Mouse (Mus musculus): ENCODE measurements around the gene Socs2. TPM values are rescaled to one million over a fixed set of nuclear protein-coding genes. Genes with fewer than 3 reads are reported as not detected.

Socs2 gene
- polyA plus RNA-seq, 1 experiment from 2014 or later: 82.8 TPM

DNA sequence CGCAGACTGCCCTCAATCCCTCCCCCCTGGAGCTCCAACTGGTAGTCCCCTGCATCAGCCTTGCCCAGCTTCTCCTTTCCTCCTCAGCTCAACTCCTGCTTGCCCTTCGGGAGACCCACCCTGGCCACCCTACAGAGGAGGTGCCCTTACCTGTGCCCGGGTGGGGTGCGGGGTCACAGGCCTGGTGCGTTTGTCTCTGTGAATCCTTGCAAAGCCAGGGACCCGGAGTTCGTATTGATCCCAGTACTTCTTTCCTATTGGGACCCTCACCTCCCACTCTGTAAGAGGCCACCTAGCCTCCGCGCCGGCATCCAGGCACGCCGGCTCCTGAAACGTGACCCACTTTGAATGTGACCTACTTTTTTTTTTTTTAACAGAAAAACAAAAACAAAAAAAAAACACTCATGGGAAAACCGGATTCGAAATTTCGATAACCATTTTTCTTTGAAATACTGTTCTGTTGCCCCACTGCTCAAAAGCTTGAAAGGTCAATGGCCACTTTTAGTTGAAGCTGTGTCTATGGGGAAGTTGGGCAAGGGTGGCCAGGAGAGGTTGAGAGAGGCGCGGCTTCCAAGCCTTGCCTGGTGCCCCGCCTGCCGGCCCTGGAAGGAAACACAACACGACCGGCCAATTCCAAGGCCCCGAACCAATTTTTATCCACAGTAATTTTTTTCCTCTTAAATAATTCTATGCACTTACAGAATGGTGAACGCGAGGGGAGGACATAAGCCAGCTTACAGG lies 686 bp upstream of the Socs2 start:
- no peaks in the 10 kb centered on the region for H3K36me3 ChIP-seq
- peak overlapping the region; percentile 68 for H3K4me3 ChIP-seq
- 0 out of 2 replicates have a peak, but pooled peaks cover 11% of the 10 kb centered on the region for H3K27me3 ChIP-seq
- peak overlapping the region; percentile 96 for H3K4me2 ChIP-seq (replicated peaks)
- peaks cover 14% of the 10 kb centered on the region for H3K4me1 ChIP-seq
- under 1% methylated on average over 25 of the region's 25 CpGs for WGBS
- H3K27ac ChIP-seq: peak overlapping the region; percentile 76; the same call in 1 of the 2 replicates
- H3K9me3 ChIP-seq (replicated peaks): no peaks in the 10 kb centered on the region
- H3K9ac ChIP-seq: peak overlapping the region; percentile 83
- ATAC-seq (ENCODE audit: low FRiP score): no peak; the same call in 1 of the 2 replicates

DNA sequence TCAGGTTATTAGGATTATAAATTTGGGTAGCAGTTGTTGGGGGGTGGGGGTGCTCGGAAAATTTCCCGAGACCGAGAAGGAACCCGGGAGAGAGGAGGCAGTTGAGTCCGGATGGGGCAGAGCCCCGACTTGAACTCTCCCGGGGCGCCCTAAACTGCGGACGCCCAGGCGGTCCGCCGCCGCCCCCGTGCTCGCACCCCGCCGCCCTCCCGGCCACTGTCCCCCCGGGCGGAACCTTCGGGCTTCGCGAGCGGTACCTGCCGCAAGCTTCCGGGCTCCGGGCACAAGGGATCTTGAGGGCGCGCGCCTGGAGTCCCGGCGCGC lies 657 bp downstream of the Socs2 start:
- Histone ChIP-seq H3K4me2 (replicated peaks) (peak overlapping the region; percentile 96), H3K9ac (peak overlapping the region; percentile 83), H3K27me3 (0 out of 2 replicates have a peak, but pooled peaks cover 11% of the 10 kb centered on the region), H3K36me3 (no peaks in the 10 kb centered on the region), H3K4me3 (peak overlapping the region; percentile 68), H3K9me3 (replicated peaks) (no peaks in the 10 kb centered on the region), H3K4me1 (peaks cover 14% of the 10 kb centered on the region), H3K27ac (peak overlapping the region; percentile 90)
- WGBS: 1% methylated on average over 34 of the region's 34 CpGs
- peak; percentile 27; the same call in 1 of the 2 replicates for ATAC-seq (ENCODE audit: low FRiP score)

DNA sequence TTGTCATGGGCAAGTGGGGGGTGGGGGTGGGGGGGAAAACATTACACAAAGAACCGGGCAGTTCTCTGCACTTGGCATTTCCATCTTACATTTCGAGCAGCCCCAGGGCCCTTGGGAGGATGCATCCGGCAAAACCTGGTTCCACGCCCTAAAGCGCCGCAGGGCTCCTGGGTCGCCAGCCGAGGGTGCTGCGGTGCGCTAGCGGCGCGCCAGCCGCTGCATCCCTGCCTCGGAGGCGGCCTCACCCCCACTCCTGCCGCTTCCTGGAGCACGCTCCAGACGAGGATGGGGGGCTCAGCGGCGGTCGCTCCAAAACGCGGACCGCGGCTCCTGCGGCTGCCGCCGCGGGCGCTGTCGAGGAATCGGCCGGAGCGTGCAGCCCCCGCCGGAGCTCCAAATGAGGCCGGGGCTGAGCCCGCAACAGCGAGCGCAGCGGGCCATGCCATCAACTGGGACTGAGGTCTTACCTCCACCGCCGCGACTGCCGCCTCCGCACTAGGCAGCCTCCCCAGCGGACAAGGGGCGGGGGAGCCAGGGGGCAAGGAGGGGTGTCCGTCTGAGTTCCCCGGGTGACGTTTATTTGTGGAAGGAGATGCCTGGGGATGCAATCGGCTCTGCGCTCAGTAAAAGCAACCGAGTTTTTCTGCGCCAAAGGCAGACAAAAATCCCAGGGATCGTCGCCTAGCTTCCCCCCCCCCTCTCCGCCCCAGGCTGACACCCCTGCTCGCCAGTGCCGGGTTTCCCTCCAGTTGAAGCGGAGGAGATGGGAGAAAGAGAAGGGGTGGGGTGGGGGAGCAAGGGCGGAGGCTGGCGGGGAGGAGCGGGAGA lies 1.2 kb downstream of the Socs2 start:
- peak overlapping the region; percentile 68 for H3K4me3 ChIP-seq
- WGBS: under 1% methylated on average over 62 of the region's 65 CpGs
- H3K27ac ChIP-seq: peak overlapping the region; percentile 90
- H3K9me3 ChIP-seq (replicated peaks): no peaks in the 10 kb centered on the region
- H3K4me1 ChIP-seq: peaks cover 14% of the 10 kb centered on the region
- H3K36me3 ChIP-seq: no peaks in the 10 kb centered on the region
- H3K27me3 ChIP-seq: 0 out of 2 replicates have a peak, but pooled peaks cover 11% of the 10 kb centered on the region
- peak overlapping the region; percentile 83 for H3K9ac ChIP-seq
- peak overlapping the region; percentile 96 for H3K4me2 ChIP-seq (replicated peaks)
- peak; percentile 27 for ATAC-seq (ENCODE audit: low FRiP score)

DNA sequence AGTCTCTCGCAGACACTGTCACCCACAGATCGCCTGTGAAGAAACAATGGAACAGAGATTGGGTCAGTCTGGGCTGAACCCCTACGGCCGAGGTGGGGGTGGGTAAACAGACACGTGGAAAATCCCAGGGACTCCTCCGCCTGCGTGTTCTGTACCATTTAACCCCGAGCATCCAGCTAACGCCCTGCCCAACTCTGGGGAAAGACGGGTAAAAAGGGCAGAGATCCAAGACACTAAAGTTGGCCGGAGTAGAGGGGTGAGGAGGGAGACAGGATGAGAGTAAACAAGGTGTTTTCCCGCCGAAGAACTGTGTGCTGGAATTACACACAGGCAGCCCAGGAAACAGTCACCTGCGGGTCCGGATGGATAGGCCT lies 1.8 kb downstream of the Socs2 start:
- Histone ChIP-seq H3K4me1 (peaks cover 14% of the 10 kb centered on the region), H3K27ac (peak overlapping the region; percentile 90), H3K4me2 (replicated peaks) (peak overlapping the region; percentile 96), H3K4me3 (peak overlapping the region; percentile 68), H3K9ac (peak overlapping the region; percentile 83), H3K27me3 (peaks cover 8% of the 10 kb centered on the region; the same call in 1 of the 2 replicates), H3K9me3 (replicated peaks) (no peaks in the 10 kb centered on the region), H3K36me3 (no peaks in the 10 kb centered on the region)
- ATAC-seq (ENCODE audit: low FRiP score): peak; percentile 0; the same call in 1 of the 2 replicates
- WGBS: under 1% methylated on average over 15 of the region's 15 CpGs

DNA sequence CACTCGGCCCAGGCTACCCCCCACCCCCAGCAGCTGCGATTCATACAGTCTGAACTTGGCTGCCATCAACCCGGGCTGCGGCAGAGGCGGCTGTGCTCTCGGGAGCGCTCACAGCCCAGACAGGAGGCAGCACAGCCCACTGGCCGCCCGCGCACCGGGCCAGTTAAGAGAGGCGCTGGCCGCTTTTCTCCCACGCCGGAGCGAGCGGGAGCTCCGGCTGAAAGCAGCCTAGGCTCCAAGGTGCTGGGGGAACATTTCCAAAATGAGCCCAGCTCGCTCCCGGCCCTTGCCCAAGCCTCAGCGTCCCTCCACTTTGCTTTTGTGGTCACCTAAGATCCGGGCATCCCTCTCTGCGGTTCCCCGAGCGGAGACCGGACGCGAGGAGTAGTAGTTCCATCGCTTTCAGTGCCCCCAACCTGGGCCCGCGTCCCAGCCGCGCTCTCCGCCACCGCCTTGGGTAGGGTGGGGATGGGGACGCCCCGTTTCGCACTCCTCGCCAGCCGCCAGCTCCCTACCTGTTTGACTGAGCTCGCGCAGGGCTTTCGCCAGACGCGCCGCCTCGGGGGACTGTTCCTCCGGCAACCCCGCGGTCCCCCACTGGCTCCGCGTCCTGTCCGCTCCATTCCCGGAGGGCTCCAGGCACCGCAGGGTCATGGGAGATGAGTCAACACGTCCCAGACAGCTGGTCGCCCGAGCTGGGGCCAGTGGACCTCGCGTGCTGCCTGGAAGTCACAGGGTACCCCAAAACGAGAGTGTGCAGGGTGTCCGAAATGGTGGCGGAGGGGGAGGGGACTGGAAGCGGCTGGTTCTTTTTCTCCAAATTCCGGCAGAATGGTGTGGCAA lies 2.4 kb downstream of the Socs2 start:
- WGBS: under 1% methylated on average over 65 of the region's 65 CpGs
- peak overlapping the region; percentile 96 for H3K4me2 ChIP-seq (replicated peaks)
- H3K4me1 ChIP-seq: peaks cover 14% of the 10 kb centered on the region
- no peaks in the 10 kb centered on the region for H3K36me3 ChIP-seq
- no peaks in the 10 kb centered on the region for H3K9me3 ChIP-seq (replicated peaks)
- H3K4me3 ChIP-seq: peak overlapping the region; percentile 68
- peak; percentile 10; the same call in 1 of the 2 replicates for ATAC-seq (ENCODE audit: low FRiP score)
- peak overlapping the region; percentile 83 for H3K9ac ChIP-seq
- H3K27me3 ChIP-seq: peaks cover 8% of the 10 kb centered on the region; the same call in 1 of the 2 replicates
- peak overlapping the region; percentile 90 for H3K27ac ChIP-seq

DNA sequence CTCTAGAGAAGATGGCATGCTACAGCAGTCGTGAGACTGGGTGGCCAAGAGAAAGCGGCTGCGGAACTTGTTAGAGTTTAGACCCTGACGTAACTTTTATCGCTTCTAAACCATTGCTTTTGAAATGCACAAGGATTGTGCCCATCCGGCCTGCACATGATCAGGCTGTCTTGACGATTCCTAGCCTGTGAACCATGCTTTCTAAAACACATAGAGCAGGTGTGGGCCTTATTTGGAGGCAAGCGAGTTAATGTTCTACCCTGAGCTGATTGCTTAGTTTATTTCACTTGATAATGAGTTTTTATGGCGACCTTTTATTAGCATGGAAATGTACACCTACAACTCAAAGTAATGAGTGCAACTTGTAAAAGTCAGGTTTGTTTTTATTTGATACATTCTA lies 5.8 kb downstream of the Socs2 start:
- H3K4me3 ChIP-seq: no peak overlapping the region
- H3K4me1 ChIP-seq: peaks cover 8% of the 10 kb centered on the region; the same call in 1 of the 2 replicates
- no peak for ATAC-seq (ENCODE audit: low FRiP score)
- no peak overlapping the region for H3K4me2 ChIP-seq (replicated peaks)
- no peak overlapping the region for H3K27ac ChIP-seq
- H3K36me3 ChIP-seq: no peaks in the 10 kb centered on the region
- no peak overlapping the region for H3K9ac ChIP-seq
- H3K27me3 ChIP-seq: peaks cover 8% of the 10 kb centered on the region; the same call in 1 of the 2 replicates
- WGBS: 89% methylated on average over 9 of the region's 9 CpGs
- no peaks in the 10 kb centered on the region for H3K9me3 ChIP-seq (replicated peaks)

DNA sequence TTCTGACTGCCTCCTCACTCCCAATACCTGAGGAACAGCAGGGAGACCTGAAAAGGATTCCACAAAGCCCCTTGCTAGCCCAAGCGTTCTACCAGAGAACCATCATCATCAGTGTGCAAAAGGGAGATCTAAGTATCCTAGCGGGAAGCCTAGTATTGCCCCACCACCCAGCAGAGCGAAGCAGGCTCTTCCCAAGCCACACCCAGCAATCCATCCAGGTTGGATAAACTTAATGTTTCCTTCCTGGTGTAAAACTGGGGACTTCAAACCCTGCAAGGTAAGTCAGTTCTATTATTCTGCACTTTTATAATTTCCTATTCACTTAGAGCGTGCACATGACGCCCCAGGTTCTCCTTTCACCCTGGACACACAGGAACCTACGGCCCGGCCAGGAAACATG lies 6.3 kb downstream of the Socs2 start:
- no peak overlapping the region for H3K4me2 ChIP-seq (replicated peaks)
- H3K36me3 ChIP-seq: no peaks in the 10 kb centered on the region
- WGBS: 94% methylated on average over 7 of the region's 7 CpGs
- H3K27ac ChIP-seq: no peak overlapping the region
- H3K9me3 ChIP-seq (replicated peaks): no peaks in the 10 kb centered on the region
- no peak overlapping the region for H3K9ac ChIP-seq
- H3K4me3 ChIP-seq: no peak overlapping the region
- peaks cover 8% of the 10 kb centered on the region; the same call in 1 of the 2 replicates for H3K27me3 ChIP-seq
- peaks cover 8% of the 10 kb centered on the region; the same call in 1 of the 2 replicates for H3K4me1 ChIP-seq
- no peak for ATAC-seq (ENCODE audit: low FRiP score)

DNA sequence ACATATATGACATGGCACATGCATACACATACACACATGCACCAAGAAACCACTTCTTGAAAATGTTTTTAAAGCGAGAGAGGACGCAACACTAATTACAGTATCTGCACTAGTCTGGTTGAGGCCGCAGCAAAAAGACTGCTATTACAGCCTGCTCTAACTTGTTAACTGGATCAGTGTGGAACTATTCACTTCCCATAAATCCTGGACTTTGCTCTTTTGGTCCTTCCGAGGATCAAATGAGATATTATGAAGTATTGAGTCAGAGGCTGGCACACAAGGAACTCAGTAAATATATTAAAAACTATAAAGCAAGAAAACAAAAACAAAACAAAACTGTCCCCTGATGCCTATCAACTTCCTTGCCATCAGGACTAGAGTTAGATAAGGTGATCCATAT lies 6.8 kb downstream of the Socs2 start:
- no peak overlapping the region for H3K9ac ChIP-seq
- H3K4me1 ChIP-seq: peaks cover 8% of the 10 kb centered on the region; the same call in 1 of the 2 replicates
- no peaks in the 10 kb centered on the region for H3K36me3 ChIP-seq
- H3K27me3 ChIP-seq: peaks cover 8% of the 10 kb centered on the region; the same call in 1 of the 2 replicates
- H3K4me2 ChIP-seq (replicated peaks): no peak overlapping the region
- ATAC-seq (ENCODE audit: low FRiP score): no peak
- WGBS: 94% methylated on average over 4 of the region's 4 CpGs
- H3K27ac ChIP-seq: no peak overlapping the region
- no peak overlapping the region for H3K4me3 ChIP-seq
- H3K9me3 ChIP-seq (replicated peaks): no peaks in the 10 kb centered on the region

DNA sequence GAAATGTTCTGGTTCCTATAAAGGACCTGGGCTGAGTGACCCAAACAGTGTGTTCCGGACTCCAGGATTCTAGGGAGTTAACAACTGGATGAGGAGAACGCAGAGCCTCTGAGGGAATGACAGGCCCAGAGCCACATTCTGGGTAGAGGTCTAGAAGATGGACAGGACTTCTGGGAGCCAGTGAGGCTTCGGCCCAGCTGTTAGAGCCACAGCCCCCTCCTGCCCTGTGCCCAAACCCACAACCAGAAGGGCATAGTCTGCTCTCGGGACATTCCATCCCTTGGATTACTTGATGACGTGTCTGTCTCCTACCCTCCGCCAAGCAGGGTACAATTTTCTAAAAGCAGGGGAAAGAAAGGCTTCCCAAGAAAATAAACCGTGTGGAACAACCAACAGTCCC lies 7.8 kb downstream of the Socs2 start:
- H3K36me3 ChIP-seq: no peaks in the 10 kb centered on the region
- H3K27me3 ChIP-seq: peaks cover 6% of the 10 kb centered on the region; the same call in 1 of the 2 replicates
- no peak overlapping the region for H3K4me3 ChIP-seq
- H3K4me2 ChIP-seq (replicated peaks): no peak overlapping the region
- no peak for ATAC-seq (ENCODE audit: low FRiP score)
- WGBS: 77% methylated on average over 7 of the region's 7 CpGs
- no peaks in the 10 kb centered on the region for H3K9me3 ChIP-seq (replicated peaks)
- no peak overlapping the region for H3K9ac ChIP-seq
- no peak overlapping the region for H3K27ac ChIP-seq
- H3K4me1 ChIP-seq: peaks cover 6% of the 10 kb centered on the region; the same call in 1 of the 2 replicates

DNA sequence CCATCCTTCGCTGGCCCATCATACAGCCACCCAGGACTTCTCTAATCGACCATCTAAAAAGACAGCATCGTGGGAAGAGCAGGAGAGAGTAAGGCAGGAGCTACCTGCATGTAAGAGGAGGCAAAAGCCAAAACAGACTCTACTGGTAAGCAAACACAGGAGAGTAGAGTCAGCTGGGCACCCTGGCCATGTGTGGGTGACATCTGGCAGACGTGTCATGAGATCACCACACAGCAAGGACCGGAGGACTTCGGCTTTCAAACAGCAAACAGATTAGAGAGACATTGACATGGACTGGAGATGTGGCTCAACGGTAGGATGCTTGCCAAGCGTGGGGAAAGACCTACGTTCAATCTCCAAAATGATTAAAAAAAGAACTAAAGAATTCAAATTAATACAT lies 8.5 kb downstream of the Socs2 start:
- H3K4me2 ChIP-seq (replicated peaks): no peak overlapping the region
- WGBS: 85% methylated on average over 9 of the region's 9 CpGs
- no peak overlapping the region for H3K9ac ChIP-seq
- no peaks in the 10 kb centered on the region; the same call in 1 of the 2 replicates for H3K27me3 ChIP-seq
- no peaks in the 10 kb centered on the region for H3K9me3 ChIP-seq (replicated peaks)
- H3K4me1 ChIP-seq: no peaks in the 10 kb centered on the region
- no peak overlapping the region for H3K4me3 ChIP-seq
- no peaks in the 10 kb centered on the region for H3K36me3 ChIP-seq
- no peak overlapping the region for H3K27ac ChIP-seq
- no peak for ATAC-seq (ENCODE audit: low FRiP score)

DNA sequence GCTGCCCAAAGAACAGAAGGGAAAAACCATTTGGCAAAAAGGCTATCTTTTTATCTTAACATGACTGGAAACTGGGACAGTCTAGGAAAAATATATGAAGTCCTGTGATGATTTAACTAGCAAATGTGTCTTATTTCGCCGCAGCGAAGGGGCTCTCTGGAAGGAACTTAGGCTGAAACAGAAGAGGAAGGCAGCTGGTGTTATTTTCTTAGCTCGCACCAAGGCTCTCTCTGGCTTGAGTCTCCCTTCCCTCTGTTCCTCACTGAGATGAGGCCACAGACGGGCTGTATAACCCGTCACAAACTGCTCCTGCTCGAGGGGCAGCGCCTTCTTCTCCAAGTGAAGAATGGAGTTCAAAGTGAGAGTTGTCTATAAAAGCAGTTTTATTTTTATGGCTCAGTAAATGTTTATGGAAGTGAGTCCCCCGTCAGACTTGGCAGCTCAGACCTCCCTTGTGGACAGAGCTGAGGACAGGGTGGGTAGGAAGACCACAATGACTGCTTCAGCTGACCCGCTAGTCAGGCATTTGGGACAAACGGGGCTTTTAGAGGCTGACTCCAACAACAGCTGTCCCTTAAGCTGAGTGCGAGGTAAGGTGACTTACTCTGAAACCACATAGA lies 9.3 kb downstream of the Socs2 start:
- 72% methylated on average over 12 of the region's 12 CpGs for WGBS
- no peak for ATAC-seq (ENCODE audit: low FRiP score)

More for the DNA sequence above, 9.3 kb downstream of the Socs2 start:
- Histone ChIP-seq H3K4me1 (no peaks in the 10 kb centered on the region), H3K4me3 (no peak overlapping the region), H3K9ac (no peak overlapping the region), H3K4me2 (replicated peaks) (no peak overlapping the region), H3K27me3 (no peaks in the 10 kb centered on the region; the same call in 1 of the 2 replicates), H3K9me3 (replicated peaks) (no peaks in the 10 kb centered on the region), H3K27ac (no peak overlapping the region), H3K36me3 (no peaks in the 10 kb centered on the region)
